Mouse (Mus musculus) telencephalon, adult 2 months (tissue): ENCODE results near the gene Hadh.

Experiments used
- DNase-seq: peaks from one replicate; pipeline ENCODE4 v3.0.0-alpha.2; 2011; ENCODE audit warnings: low read depth, low spot score

Hadh gene

DNA sequence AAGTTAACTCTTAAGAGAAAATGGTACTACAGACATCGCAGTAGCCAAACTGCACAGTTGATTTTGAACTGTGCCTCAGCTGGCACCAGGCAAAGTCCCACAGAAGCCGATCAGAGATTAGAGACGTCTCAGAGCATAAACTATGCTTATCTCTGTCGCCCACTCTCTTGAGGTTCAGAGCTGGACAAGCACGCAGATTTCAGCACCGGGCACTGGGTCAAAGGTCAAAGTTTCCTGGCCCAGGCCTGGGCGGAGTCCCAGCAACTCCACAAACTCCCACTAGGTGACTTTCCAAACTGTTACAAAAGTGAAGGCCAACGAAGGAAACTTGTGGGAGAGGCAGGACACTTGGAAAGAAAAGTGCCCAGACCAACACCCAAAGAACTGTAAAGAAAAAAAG, 744 bp downstream of the Hadh start:
- no peak for DNase-seq

DNA sequence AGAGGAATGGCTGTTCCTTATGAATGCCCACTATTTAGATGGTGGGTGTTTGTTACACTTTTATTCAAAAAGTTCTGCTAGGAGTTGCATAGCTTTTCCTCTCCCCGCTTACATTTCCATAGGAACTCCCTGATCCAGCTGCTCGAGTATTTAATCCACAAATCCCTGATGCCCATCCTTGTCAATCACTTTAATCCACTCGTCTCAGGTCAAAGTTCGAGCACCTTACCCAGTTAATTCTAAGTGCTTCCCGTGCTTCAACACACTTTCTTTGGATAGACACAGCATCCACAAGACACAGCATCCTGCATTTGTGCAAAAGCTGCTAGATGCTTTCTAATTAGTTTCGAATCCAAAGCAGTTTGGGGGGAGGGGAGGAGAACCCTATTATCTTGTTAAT, 1.5 kb downstream of the Hadh start:
- no peak for DNase-seq

DNA sequence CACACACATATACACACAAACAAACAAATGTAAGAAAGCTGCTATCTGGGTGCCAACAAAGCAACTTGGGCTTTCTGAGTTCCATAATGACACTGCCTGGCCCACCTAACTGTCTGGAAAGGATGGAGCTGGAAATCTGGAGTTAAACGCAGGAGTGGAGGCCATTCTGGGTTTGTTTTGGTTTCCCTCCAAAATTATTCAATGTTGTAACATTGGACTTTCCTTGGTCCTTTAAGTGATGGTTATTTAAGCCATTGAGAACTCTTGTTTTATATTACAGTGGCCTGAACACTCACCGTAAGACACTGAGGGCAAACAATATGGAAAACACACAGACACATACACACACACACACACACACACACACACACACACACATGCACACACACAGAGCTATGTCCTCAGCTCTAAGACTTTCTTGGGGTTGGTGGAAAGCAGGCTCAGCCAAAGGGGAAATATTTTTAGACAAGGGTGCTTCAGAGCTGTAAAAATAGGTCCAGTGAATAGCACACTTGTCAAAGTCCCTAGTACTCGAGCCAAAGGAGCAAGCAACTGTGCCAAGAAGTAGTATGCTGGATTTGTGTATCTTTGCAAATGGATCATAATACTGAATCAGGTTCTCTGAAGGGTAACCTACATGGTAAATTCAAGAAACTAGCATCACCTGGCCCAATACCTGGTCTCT, 5.4 kb downstream of the Hadh start:
- no peak for DNase-seq

DNA sequence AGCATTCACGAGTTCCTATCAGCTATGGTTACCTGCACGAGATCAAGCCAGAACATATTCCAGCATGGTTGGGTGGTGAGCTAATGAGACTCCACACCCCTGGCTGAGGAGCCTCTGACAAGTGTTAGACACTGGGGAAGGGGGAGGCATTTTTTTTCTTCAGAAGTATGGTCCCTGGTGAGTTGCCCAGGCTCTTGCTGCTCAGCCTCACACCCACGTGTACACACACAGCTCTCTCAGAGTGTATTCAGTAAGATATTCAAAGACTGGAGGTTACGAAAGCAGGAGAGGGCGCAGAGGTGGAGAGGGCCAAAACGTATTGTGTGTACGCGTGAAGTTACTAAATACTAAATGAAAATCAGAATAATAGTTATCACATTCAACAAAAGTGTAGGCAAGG, 6.4 kb downstream of the Hadh start:
- DNase-seq, result no peak

DNA sequence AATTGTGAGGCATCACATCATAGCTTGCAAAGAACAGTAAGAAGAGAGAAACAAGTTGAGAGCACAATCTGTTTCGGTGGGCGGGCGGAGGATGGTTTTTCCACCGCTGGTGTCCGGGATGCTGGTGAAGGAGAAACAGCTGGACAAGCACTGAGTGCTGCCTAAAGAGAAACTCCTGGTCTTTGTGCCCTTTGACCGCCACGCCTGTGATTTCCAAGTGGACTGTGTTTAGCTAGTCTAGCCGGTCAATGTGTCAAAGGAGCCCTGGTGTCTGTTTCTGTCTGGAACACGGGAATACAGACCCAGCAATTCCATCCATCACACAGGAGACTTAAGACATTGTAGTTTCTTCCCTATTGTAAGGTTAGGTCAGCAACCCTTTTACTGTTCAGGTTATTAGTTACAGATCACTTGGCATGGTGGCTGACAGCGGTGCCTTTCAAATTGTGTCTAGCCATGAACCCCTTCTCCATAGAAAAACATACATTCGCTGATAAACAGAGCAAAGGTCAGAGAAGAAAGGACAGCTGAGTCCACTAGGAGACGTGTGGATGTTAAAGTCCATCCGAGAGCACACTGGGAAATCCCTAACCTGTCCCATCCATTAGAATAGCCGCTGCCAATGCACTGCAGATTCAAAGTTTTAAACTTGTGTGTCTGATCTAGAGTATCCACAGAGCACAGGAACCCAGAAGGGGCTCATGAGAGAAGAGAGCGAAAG, 8.0 kb downstream of the Hadh start:
- no peak for DNase-seq

DNA sequence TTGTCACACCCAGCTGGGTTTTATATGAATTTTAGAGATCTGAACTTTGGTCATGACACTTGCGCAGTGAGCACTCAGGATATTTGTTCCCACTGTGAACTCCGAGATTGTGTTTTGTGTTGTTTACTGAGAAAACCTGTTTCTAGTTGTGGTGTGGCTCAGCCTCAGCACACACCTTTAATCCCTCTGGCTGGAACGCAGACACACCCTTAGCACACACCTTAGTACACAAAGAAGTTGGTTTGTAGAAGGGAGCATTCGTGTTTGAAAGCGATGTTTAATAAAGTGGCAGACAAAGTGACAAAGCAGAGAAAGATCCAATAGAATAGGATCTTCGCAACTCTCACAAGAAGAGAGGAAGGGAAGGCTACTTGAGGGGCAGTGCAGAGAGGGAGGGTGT, 11.5 kb downstream of the Hadh start:
- DNase-seq, result no peak

DNA sequence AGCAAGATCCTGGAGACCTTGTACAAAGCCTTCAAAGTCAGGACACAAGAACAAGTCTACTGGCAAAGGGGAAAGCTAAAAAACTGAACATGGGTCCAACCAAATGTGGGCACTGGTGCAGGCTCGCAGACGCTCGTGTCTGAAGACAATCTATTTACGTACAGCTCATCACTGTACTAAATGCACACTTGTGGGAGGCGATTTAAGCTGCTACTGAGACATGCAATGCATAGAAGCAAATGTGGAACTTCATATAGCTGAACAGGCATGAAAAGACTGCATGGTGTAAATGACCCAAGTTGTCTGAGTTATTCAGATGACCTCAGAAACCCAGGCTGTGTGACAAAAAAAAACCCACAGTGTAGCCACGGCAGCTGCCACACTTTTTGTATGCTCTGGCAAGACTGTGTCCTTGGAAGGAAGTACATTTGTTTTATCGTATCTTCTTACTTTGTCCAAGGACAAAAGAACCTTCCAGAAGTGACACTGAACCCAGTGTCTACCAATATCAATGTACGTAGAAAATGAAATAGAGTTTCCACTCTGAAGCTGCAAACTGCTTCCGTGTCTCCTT, 12.4 kb downstream of the Hadh start:
- no peak for DNase-seq

DNA sequence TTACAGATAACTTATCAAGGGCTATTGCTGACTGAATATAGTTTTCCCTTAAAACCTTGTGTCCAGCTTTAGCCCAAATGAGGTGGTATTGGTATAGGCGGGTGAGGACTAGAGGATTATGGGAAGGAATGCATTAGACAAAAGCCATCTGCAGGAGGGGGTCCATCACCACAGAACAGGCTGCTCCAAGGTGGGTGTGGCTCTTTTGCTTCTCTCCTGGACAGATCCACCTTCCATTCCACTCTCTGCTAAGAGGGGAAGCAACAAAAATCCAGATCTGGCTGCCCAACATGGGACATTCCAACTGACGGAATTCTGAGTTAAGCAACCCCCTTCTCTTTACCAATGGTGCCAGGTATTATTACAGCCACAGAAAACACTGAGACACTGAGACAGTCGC, 13.0 kb downstream of the Hadh start:
- DNase-seq, result no peak

DNA sequence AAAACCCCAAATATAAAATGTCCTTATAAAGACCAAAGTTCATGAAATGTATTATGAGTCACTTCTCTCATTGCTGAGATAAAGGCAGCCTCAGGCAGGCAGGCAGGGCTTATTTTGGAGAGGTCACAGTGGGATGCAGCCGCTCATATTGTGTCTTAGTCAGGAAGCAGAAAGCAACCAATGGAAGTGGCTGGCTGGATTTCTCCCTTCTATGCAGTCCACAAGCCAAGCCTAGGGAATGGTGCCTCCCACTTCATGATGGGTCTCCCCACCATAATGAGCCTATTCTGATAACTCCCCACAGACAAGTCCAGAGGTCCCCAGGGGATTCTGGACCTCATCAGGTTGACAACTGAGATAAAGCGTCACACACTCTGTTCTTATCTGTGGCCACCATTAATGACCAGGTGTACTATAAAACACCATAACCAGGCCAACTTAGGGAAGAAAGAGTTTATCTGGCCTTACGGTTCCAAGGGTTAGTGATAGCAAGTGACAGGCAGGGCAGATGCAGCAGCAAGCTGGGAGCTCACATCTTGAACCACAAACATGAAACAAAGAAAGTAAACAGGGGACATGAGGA, 16.4 kb downstream of the Hadh start:
- no peak for DNase-seq

DNA sequence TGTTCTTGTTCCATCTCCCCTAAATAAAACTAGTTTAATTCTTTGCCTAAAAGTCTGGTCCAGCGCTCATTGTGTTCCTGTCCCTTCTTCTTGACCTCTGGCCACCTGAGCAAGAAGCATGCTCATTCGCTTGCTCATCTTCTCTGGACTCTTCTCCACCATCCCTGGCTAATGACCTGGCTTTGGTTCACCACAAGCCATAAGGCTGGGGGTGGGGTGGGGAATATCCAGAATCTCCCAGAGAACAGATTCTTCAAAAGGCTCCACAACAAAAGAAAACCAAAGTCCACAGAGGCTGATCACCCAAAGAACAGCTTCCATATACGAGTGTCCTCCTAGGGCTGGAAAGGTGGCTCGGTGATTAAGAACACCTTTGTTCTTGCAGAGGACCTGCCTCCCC, 16.9 kb downstream of the Hadh start:
- DNase-seq, result no peak

DNA sequence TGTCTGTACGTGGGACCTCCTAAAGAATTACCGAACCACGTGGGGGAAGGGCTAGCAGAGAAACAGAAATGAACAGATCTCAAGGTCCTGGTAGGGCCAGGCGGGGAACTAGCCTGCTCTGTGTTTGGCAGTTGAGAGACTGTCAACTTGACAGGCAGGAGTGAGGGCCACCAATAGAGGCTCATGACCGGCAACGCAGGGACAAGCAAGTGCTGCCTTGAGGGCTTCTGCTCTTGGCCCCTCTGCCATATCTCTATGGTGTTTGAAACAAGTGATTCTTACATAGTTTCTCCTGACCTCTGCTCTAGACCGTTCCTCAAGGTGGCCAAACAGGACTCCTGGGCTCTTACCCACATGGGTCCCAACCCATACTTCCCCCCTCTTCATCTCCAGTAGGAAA, 20.3 kb downstream of the Hadh start:
- DNase-seq, result no peak

DNA sequence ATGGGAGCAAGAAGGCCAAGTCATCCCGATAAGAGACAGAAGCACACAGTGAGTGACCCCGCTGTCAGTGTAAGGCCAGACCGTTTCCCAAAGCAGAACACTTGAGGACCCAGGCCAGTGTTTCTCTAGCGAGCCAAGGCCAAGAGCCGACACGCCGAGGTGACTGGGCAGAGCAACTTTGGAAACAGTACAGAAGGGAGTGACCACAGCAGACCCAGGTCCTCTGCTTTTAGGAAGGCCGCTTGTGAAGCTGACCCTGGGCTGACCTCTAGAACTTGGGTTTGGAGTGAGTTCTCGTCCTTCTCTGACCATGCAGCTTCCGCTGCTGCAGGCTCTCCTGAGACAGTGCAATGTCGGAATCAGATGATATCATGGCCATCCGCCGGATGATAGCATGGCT, 20.9 kb downstream of the Hadh start:
- DNase-seq, result no peak

DNA sequence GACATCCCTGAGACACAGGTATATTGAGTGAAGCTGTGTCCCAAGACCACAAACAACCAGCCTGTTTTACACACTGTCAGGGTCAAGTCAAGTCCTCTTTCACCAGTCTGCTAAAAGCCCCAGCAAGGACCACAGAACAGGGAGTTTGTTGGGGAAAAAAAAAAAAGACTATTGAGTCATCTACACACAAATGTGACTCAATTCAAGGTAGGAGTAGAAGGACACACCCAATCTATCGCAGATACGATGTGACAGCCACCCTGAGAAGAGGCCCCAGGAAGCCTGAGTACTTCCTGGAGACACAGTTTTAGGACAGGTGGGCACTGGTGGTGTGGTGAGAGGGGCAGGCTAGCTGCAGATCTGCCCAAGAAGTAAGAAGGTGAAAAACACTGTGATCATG, 21.6 kb downstream of the Hadh start:
- DNase-seq, result no peak

DNA sequence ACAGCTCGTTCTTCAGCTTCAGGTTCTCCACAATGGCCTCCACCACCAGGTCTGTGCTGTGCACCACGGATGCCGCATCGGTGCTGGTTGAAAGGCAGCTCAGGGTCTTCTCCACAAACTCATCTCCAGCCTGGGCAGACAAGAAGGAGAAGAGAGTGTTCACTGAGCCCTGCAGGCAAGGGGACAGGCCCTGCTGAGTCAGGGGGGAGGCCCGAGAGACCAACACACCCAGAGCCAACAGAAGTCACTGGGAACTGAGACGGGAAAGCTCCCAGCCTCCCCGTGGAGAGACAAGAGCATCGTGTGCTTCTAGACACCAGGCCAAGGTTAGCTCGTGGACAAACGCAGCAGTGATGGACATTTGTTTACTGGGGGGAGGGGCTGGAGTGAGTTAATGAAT, 23.5 kb downstream of the Hadh start:
- no peak for DNase-seq

DNA sequence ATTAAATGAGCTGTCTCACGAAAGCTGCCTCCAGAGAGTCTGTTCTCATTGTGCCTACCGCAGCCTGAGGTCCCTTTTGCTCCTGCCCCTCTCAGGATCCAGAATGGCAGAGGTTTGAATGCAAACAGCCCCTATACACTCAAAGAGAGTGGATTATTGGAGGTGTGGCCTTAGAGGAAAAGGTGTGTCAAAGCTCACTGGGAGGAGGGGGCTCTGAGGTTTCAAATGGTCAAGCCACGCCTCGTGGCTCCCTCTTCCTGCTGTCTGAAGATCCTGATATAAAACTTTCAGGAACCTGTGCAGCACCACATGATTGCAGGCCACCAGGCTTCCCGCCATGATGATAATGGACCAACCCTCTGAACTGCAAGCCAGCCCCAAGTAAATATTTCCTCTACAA, 24.1 kb downstream of the Hadh start:
- no peak for DNase-seq

DNA sequence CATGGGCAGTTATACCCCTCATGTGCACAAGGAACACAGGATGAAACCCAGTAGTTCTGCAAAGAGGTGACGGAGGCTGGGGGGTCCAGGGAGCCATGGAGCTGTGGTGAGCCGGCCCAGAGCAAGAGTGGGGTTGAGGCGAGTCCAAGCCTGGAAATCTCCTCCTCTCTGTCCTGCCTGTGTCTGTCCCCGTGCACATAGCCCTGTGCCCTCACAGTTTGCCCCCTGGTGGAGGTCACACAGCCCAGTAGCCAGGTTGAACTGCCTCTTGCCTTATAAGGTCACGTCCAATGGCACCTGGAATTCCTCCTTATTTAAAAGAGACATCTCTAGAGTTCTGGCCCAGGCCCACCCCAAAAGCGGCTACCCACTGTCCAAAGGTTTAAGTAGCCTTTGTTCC, 24.5 kb downstream of the Hadh start:
- DNase-seq, result no peak

DNA sequence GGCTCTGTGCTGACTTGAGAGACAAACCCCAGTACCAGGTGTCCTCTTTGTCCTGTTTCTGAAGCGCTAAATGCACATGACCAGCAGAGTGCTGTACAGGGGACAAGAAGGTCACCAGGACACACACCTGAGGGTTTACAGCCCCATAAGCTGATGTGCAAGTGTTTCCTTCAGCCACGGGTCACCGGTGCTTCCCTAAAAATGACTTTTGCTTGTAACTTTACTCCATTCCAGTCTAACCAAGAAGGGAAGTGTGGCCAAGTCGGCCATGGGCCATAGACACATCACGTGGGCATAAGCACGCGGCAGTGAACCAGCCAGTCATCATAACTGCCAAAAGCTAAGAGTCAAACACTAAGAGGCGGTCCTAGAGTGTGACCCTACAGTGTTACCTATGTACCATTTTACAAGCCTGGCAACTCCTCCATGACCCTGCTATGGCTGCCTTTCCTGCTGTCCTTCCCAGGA, 25.3 kb downstream of the Hadh start:
- no peak for DNase-seq

DNA sequence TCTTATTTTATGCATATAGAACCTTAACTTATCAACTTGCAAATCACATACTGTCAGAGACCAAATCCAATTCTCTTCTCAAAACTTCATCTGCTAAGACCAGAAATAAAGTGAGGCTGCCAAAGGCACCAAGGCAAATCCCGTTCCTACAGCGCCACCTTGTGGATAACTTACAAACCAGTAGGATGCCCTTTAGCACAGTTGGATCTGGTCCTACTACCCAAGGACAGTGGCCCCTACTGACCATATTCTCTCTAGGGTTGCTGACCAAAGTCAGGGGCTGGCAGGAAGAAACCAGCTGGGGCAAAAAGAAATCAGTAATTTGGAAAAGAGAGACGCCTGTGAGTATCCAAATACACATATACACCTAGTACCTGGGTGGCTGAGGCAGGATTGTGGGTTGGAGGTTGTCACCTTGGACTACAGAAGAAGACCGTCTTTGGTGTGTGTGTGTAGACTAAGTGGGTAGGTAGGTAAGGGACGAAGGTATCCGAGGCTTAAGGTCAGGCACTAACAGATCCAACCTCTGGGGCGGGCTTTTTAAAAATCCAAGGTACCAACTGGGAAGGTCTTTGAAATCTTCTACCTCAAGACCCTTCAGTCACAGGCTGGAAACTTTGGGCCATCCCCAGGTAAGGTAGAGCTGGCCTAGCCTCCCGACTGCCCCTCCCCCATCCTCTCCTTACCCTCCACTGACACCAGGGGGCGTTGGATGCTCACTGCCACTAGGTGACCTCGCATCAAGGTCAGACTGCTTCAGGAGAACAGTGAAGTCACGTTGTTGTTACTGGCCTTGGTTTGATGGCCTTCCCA, 25.9 kb downstream of the Hadh start:
- peak; percentile 46 for DNase-seq

DNA sequence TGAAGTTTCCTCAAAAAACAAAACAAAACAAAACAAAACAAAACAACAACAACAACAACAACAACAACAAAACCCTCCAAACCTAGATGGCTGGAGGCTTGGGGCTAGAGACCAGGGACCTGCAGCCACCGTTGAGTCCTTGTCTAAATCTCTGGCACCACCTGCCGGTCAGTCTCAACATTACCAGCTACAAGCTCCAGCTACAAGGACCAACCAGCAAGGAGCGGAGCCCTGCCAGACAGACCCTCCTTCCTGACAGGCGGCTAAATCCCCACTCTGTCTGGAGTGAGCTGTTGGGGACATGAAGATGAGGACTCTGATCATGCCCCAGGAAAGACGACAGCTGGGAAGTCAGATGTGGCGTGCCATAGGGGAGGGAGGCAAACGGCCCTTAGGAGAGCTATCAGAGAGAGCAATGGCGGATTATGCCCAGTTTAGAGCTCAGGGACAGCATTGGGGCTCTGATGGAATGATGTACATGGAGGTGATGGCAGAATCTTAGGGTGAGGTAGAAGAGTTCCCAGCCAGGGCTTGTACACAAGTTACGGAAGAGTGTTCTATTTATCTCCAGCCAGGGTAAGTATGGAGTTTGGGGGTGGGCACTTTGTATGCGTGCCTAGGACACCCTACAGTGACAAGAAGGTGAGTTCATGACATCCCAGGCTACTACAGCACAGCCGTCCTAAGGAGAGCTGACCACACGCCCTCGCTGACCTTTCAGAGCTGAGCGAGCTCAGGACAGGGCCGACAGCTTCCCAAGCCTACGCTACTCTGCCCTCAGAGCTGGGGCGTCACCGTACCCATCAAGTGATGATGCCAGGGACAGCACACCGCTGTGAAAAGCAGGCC, 33.9 kb downstream of the Hadh start:
- peak; percentile 51 for DNase-seq

DNA sequence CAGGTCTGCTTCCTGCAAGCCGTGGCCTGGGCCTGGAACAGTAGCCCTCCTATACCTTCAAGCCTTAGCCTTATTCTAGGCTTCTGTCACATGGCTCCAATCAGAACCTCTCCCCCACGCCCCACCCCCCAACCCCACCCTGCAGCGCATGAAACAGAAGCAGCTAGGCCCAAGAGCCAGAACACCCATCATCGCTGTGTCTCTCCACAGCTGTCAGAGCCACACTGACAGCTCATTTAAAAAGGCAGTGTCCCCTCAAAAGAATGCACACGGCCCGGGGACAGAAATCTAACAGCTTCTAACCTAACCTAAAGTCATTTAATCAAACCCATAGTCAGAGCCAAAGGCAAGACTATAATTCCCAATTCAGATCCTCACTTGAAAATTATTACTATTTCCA, 34.8 kb downstream of the Hadh start:
- no peak for DNase-seq

DNA sequence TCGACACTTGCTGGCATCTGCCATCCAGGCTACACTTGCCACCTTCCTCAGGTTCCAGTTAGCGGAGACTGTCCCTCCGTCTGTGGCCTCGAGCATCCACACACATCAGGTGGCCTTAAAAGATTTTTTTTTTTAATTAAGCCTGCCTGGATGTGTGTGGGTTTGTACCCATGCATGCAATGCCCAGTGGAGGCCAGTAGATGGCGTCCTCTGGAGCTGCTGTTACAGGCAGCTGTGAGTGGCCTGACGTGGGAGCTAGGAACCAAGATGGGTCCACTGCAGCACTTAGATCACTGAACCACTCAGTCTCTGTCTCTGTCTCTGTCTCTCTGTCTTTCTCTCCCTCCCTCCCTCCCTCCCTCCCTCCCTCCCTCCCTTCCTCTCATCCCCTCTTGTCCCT, 43.8 kb downstream of the Hadh start:
- DNase-seq, result no peak
